Mouse (Mus musculus): Measurements from ENCODE around the gene Ttc16. TPM values are rescaled to one million over a fixed set of nuclear protein-coding genes. Genes with fewer than 3 reads are reported as not detected.

Ttc16 gene
- polyA plus RNA-seq, 1 experiment: 0.85 TPM

- DNase-seq (ENCODE audit: low spot score): no peak
Measured at GRCm38 (mm10) chr2:32744272-32744982, 31.0 kb downstream of the Ttc16 start.

GRCm38 (mm10) chr2:32742173-32742531, 33.3 kb downstream of the Ttc16 start:
- DNase-seq (ENCODE audit: low spot score): no peak

GRCm38 (mm10) chr2:32741273-32742172, 33.9 kb downstream of the Ttc16 start:
- DNase-seq (ENCODE audit: low spot score): no peak

GRCm38 (mm10) chr2:32740916-32741272, 34.5 kb downstream of the Ttc16 start, which contains the start of gene 6330409D20Rik:
TSS of gene 6330409D20Rik (minus strand) at chr2:32741016.
- DNase-seq (ENCODE audit: low spot score): no peak

GRCm38 (mm10) chr2:32739311-32739710, 36.1 kb downstream of the Ttc16 start:
- no peak for DNase-seq (ENCODE audit: low spot score)

GRCm38 (mm10) chr2:32737008-32737407, 38.4 kb downstream of the Ttc16 start:
- no peak for DNase-seq (ENCODE audit: low spot score)

- DNase-seq (ENCODE audit: low spot score): no peak
Measured at GRCm38 (mm10) chr2:32736306-32736829, 39.1 kb downstream of the Ttc16 start.

GRCm38 (mm10) chr2:32734933-32735332, 40.5 kb downstream of the Ttc16 start:
- no peak for DNase-seq (ENCODE audit: low spot score)

GRCm38 (mm10) chr2:32734480-32734879, 41.0 kb downstream of the Ttc16 start:
- DNase-seq (ENCODE audit: low spot score): no peak

- no peak for DNase-seq (ENCODE audit: low spot score)
Measured at GRCm38 (mm10) chr2:32732695-32733094, 42.7 kb downstream of the Ttc16 start.

- no peak for DNase-seq (ENCODE audit: low spot score)
Measured at GRCm38 (mm10) chr2:32731911-32732310, 43.5 kb downstream of the Ttc16 start.

GRCm38 (mm10) chr2:32730854-32731253, 44.6 kb downstream of the Ttc16 start:
- no peak for DNase-seq (ENCODE audit: low spot score)

- DNase-seq (ENCODE audit: low spot score): no peak
Measured at GRCm38 (mm10) chr2:32729547-32729946, 45.9 kb downstream of the Ttc16 start.

- DNase-seq (ENCODE audit: low spot score): no peak
Measured at GRCm38 (mm10) chr2:32728463-32728862, 47.0 kb downstream of the Ttc16 start.

GRCm38 (mm10) chr2:32727435-32727834, 48.0 kb downstream of the Ttc16 start:
- peak; percentile 56 for DNase-seq (ENCODE audit: low spot score)

GRCm38 (mm10) chr2:32724832-32725790, 50.3 kb downstream of the Ttc16 start:
- DNase-seq (ENCODE audit: low spot score): no peak

GRCm38 (mm10) chr2:32724149-32724548, 51.3 kb downstream of the Ttc16 start:
- DNase-seq (ENCODE audit: low spot score): no peak

- no peak for DNase-seq (ENCODE audit: low spot score)
Measured at GRCm38 (mm10) chr2:32722581-32722980, 52.9 kb downstream of the Ttc16 start.

GRCm38 (mm10) chr2:32722046-32722445, 53.4 kb downstream of the Ttc16 start:
- no peak for DNase-seq (ENCODE audit: low spot score)

GRCm38 (mm10) chr2:32720681-32721229, 54.7 kb downstream of the Ttc16 start, which contains the start of gene Sh2d3c:
TSS of gene Sh2d3c (plus strand) at chr2:32721055.
- no peak for DNase-seq (ENCODE audit: low spot score)

GRCm38 (mm10) chr2:32720053-32720452, 55.4 kb downstream of the Ttc16 start:
- no peak for DNase-seq (ENCODE audit: low spot score)
